Mouse (Mus musculus) bone marrow macrophage, adult 2 months (primary cell): ENCODE data around the gene Vsig8.

Experiments
- CTCF ChIP-seq: IDR thresholded peaks from 2 replicates; pipeline ENCODE4 v1.5.1; 2012; ENCODE audit warnings: low read depth, mild to moderate bottlenecking, low read length, moderate library complexity
- POLR2A ChIP-seq: IDR thresholded peaks from 2 replicates; pipeline ENCODE4 v1.6.1; 2012; ENCODE audit warnings: mild to moderate bottlenecking, low read depth, low read length, borderline replicate concordance

DNA sequence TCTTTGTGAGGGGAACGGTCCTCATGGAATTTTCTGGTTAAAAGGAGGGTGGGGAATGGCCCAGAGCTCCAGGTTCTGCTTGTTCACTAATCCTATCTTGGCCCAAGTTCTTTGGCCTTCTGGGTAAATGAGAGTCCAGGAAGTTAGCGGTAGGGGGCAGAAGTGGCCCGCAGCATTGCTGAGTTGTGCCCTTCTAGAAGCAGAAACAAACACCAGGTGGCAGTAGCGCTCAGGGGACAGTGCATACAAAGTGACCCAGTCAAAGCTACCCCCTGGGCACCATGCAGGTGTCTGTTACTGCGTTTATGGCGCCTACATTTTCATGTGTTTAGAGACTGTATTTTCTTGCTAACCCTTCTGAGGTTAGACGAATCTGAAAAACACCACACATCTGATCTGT is 27.0 kb upstream of the Vsig8 start:
- TF ChIP-seq CTCF (peak; percentile 100), POLR2A (no peak)
